Mouse (Mus musculus) liver, embryonic 14.5 days (tissue): ENCODE results near the gene Numbl.

ENCODE experiments used
- CTCF ChIP-seq: IDR thresholded peaks from 2 replicates; pipeline ENCODE4 v1.5.1; 2016; ENCODE audit warnings: antibody characterized with exemption, low read depth, control low read depth
- EP300 ChIP-seq: IDR thresholded peaks from 2 replicates; pipeline ENCODE4 v1.6.1; 2016; ENCODE audit warnings: antibody characterized with exemption, low read depth

- TF ChIP-seq CTCF (peak; percentile 68), EP300 (no peak)
These were observed 26.8 kb downstream of the Numbl start for GRCm38 (mm10) chr7:27284865-27285697.
